Mouse (Mus musculus) regulatory T cell (primary cell): Measurements from ENCODE around the gene Myo1c.
"Not testable (repeated sequence)": the region's sequence is repeated elsewhere in the genome, so short reads cannot be mapped to it uniquely, and the experiment has no call there.

Experiments used
- in situ Hi-C: fragments of 300-600 bp; cut with MboI, MseI; formaldehyde crosslinking; loops from one replicate; pipeline ENCODE4 v1.15.1; 2025; ENCODE audit warnings: high pct_unique_total_duplicates

The Myo1c gene

DNA sequence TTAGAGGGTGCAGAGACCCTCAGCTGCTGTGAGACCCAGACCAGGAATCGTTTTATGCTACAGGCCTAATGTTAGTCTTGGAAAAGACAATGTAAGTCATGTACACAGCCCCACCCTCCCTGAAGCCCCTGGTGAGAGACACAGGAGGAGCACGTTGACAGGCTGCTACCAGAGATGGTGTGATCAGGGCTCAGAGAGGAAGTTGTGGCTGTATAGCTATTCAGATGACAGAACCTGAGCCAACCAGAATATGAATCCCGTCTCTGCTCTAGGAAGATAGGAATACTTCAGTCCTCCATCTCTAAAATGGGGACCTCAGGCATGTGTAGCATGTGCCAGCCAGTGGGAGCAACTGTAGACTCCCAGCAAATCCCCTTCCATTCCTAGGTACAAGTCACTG, 18.3 kb downstream of the Myo1c start:
- in situ Hi-C loops, result no loop called here

DNA sequence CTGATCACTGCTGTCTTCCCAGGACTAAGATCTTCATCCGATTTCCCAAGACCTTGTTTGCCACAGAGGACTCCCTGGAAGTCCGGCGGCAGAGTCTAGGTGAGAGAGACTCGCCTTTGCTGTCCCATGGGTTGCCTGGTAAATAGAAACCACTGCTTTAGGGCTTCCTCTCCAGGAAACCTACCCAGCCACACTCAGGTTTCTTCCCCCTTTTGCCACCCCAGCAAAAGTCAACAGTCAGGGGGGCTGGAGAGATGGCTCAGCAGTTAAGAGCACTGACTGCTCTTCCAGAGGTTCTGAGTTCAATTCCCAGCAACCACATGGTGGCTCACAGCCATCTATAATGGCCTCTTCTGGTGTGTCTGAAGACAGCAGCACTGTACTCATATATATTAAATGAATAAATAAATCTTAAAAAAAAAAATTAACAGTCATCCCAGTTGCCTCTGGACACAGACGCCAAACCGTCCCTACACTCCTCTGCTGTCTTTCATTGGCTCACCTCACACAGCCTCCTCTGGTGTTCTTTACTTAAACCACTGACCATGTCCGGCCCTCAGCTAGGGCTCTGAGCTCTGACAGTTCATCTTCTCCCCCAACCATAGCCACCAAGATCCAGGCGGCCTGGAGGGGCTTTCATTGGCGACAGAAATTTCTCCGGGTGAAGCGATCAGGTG, 19.0 kb downstream of the Myo1c start:
- in situ Hi-C loops, result no loop called here

DNA sequence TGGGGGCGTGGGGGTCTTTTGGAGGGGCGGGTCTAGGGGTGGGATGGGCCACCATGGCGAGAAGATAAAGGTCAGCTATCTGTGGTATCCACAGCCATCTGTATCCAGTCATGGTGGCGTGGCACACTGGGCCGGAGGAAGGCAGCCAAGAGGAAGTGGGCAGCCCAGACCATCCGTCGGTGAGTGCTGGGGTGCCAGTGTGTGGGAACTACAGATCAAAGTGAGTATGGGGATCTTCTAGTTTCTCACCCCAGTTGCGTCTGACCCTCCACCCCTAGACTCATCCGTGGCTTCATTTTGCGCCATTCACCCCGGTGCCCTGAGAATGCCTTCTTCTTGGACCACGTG, 19.5 kb downstream of the Myo1c start:
- in situ Hi-C loops, result loop anchor here (10.0 kb wide), 1 partner anchor 1155 kb away; no protein-coding TSS in a partner anchor

DNA sequence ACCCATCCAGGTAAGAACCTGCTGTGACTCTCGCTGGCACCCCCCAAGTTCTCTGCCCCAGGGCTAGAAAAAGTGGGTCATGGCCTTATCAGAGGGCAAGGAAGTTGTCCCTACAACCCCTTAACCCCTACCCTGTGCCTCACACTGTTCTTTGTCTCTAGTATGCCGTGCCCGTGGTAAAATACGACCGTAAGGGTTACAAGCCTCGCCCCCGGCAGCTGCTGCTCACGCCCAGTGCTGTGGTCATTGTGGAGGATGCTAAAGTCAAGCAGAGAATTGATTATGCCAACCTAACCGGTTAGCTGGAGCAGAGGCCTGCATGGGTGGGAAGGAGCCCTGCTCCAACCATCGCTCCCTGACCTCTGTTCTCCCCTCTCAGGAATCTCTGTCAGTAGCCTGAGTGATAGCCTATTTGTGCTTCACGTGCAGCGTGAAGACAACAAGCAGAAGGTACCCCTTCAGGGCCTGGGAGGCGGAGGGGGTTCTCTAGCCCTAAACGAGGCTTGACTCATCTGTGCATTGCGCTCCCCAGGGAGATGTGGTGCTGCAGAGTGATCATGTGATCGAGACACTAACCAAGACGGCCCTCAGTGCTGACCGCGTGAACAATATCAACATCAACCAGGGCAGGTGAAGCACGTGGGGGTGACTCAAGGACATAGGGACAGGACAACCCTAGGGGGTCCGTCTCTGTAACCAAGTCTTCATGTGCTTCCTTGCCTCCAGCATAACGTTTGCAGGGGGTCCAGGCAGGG, 21.3 kb downstream of the Myo1c start:
- in situ Hi-C loops, result loop anchor here (10.0 kb wide), 1 partner anchor 1157 kb away; no protein-coding TSS in a partner anchor

DNA sequence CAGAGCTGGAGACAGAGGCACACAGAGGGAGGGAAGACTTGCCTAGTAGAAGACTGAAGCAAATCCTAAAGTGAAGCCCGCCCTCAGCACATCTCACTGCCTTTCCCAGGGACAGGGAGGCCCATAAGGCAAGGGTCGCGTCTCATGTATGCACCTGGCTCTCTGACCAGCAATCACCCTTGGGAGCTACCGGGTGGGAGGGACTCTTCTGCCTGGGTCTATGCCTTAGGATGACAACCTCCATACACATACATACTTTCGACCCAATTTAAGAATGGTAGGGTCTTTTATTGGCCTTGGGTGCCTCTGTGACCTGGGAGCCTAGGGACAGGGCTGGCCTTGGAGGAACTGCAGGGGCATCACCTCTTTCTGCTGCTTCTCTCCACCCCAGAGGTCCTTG, 23.1 kb downstream of the Myo1c start:
- in situ Hi-C loops, result loop anchor here (10.0 kb wide), 1 partner anchor 1159 kb away; no protein-coding TSS in a partner anchor

DNA sequence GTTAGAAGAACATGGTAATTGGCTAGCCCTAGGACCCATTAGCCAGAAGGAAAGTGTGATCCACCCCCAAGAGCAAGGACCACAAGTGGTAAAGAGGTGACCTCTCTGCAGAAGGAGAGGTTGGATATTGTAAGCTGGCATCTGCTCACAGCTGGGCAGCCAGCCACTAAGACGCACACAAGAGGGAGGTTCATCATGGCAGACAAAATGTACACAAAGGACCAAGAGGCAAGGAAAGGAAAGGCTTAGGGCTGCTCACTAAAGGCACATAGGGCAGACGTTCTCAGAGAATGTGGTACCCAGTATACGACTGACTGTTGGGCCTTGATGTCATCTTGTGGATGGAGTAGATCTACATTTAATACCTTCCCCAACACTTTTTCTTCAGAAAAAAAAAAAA, 24.6 kb downstream of the Myo1c start:
- in situ Hi-C loops, result loop anchor here (10.0 kb wide), 1 partner anchor 1160 kb away; no protein-coding TSS in a partner anchor

DNA sequence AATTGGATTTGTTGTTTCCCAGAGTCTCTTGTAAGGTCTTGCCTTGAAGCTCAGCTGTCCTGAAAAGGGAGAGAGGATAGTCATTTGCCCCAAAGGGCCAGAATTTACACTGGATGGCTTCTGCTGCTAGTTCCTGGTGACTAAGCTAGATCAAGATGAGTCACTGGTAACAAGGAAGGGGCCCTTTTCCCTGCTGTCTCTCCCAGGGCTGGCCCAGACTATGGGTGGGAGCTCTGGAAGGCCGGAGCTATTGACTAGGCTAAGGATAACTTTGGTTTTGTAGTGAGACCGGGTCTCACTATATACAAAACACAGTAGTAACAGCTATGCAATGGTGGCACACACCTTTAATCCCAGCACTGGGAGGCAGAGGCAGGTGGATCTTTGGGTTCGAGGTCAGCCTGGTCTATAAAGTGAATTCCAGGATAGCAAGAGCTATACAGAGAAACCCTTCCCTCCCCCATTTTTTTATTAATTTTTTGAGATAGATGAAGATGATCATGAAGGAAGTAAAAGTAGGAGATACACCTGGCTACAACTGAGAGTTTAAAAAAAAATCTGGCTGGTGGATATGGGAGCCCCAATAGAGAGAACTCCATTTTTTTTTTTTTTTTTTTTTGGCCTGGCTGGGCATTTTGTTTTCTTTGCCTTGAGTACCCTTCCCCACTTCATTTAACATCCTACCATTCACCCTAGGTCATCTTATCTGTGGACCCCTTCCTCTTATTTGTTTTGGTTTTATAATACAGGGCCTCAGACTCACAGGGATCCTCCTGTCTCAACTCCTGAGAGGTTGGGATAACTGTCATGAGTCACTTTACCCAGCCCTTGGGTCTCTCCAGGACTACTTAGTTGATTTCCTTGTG, 27.8 kb downstream of the Myo1c start:
- in situ Hi-C loops, result loop anchor here (10.0 kb wide), 1 partner anchor 1163 kb away; no protein-coding TSS in a partner anchor

DNA sequence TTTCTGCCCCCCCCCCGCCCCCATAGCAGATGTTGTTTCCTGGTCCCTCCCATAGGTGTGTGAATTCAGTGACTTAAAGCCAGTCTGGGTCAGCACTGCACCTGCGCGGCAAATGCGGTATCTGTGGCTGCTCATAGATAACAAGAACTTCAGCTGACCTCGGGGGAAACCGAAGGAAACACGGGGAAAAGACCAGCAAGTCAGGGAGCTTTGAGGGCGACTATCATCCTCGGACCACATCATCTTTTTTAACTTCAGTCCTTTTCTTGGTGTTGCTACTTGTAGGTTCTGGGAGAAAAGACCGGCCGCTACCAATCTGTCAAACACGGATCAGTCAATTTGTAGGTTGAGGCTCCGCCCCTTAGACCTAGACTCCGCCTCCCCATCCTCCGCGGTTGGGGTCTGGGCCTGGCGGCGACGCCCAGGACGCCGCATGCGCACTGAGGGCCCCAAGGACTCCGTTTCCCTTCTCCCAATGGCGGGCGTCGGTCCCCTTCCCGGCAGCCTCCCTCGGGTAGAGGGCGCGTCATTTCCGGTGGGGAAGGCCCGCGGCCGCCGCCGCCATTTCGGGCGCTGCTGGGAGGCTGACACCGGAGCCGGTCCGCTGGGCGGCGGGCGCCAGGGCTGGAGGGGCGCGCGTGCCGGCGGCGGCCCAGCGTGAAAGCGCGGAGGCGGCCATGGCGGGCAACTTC, 28.6 kb downstream of the Myo1c start, which contains the start of gene Crk:
Gene Crk (plus strand): TSS at position 513 of the 692 bp plus-strand sequence.
- in situ Hi-C loops, result loop anchor here (10.0 kb wide), 1 partner anchor 1164 kb away; no protein-coding TSS in a partner anchor

DNA sequence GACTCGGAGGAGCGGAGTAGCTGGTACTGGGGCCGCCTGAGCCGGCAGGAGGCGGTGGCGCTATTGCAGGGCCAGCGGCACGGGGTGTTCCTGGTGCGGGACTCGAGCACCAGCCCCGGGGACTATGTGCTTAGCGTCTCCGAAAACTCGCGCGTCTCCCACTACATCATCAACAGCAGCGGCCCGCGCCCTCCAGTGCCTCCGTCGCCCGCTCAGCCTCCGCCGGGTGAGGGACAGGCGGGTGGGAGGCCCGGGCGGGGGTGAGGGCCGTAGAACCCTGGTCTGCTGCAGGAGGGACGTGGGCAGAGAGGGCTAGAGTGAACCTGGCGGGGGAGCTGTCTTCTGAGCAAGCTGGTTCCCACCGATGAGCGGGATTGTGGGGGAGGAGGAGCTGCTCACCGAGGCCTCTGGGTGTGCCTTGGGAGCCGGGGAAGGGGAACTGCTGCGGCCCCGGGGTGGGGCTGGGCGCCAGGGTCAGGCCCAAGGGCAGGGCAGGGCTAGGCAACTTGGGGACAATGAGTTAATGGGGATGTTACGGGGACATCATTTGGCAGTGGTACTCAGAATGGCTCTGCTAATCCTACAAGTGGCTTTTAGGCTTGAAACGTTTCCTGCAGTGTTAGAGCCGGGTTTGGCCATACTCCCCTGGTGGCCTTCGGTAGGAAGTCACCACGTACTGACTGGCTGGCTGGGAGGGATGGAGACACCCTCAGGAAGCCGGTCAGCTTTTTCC, 29.3 kb downstream of the Myo1c start:
- in situ Hi-C loops, result loop anchor here (10.0 kb wide), 1 partner anchor 1165 kb away; no protein-coding TSS in a partner anchor

DNA sequence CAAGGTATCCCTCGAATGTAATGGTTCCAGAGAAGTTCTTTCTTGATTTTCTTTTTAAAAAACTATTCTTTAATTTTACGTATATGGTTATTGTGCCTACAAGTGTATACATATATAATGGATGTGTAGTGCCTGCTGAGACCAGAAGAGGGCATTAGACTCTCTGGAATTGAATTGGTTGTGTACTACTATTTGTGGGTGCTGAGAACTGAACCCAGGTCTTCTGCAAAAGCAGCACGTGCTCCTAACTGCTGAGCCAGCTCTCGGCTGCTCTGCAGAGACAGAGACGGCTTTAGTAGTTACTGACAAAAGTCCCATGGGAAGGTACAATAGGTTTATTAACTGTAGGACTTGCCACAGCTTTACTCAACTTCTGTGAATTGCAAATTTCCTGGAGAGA, 34.2 kb downstream of the Myo1c start:
- in situ Hi-C loops, result no loop called here

DNA sequence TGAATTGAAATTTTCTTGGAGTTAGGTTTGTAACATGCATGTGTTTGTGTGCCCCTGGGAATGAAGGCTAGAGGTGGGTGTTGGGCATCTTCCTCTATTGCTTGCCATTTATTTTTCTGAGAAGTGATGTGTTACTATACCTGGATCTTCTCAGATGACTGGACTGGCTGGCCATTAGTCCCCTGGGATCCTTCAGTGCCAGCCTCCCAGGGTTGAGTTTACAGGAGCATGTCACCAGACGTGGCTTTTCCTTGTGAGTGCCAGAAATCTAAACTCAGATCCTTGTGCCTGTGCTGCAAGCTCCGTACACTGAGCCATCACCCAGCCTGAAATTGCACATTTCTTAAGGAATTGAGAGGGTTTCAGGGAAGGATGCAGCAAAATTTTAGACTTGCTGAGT, 34.7 kb downstream of the Myo1c start:
- in situ Hi-C loops, result no loop called here

DNA sequence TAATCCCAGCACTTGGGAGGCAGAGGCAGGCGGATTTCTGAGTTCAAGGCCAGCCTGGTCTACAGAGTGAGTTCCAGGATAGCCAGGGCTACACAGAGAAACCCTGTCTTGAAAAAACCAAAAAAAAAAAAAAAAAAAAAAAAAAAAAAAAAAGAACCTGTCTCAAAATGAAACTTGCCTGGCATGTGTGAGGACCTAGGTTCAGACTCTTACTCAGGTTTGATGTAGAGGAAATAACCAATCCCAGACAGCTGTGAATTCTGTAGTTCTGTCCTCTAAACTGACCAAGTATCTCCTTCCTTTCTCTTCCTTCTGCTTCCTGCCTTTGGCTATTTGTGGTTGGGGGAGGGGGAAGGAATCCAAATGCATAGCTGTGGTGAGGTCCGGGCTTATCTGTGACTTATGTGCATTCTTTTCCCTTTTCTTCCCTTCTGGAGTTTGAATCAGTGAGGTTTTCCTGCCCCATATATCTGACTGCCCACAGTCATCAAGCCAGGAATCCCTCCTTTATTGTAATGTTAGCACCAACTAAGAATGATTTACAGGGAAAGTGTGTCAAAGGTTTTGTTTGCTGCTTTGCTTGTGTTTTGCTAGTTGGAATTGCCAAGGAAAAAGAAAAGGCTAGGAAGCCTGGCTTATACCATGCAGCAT, 37.2 kb downstream of the Myo1c start:
- in situ Hi-C loops, result no loop called here

DNA sequence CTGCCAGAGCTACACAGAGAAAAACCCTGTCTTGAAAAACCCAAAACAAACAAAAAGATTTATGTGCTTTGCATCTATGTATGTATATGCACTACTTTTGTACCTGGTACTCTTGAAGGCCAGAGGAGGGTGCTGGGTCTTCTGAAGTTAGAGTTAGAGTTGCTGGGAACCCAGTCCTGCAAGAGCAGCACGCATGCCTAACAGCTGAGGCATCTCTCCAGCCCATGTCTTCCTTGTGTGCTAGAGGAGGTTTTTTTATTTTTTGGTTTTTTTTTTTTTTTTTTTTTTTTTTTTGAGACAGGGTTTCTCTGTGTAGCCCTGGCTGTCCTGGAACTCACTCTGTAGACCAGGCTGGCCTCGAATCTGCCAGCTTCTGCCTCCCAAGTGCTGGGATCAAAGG, 37.8 kb downstream of the Myo1c start:
- in situ Hi-C loops, result no loop called here

DNA sequence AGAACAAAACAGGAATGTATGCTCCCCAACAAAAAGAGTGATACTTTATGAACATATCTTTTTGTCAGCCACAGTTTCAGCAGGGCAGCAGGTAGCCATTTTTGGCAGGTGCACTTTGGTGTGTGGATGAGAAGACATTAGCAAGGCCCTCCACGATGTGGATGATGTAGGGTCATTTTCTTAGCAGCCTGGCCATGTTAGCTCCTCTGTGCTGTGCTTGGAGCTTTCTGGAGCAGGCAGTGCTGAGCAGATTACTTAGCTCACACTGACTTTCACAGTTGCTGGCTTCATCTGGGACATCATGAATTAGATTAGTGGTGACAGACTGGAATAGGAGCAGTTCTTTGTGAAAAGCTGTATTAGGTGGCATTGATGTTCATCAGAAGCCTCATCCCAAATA, 39.7 kb downstream of the Myo1c start:
- in situ Hi-C loops, result no loop called here

DNA sequence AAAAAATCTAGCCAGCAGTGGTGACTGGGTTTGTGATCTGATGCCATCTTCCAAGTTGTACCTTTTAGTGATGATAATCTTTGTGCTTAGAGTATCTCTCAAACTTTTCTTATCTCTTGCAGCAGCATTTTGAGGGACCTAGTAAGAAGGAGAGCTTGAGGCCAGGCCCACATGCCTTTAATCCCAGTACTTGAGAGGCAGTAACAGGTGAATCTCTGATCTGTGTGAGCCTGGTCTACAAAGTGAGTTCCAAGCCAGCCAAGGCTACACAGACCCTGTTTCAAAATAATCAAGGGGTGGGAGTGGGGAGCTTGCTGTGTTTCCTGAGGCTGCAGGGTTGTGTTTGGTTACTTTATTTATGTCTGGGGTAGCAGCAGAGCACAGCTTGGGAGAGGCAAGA, 40.7 kb downstream of the Myo1c start:
- in situ Hi-C loops, result no loop called here

DNA sequence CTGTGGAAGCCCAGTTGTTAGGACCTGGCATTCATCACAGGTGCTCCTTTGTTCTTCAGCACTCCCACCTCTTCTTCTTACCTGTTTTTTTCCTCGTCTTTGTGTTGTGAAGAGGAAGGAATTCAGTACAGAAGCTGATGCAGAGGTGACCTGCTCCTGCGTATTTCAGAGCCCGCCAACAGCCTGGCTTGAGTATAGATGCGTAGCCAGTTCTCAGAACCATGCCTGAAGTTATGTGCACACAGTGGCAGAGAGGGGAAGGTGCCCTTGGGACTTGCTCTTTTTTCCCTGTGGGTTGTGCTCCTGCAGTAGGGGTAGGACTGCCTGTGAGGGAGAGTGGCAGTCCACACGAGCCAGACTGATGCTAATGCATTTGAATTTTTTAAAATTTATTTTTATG, 43.3 kb downstream of the Myo1c start:
- in situ Hi-C loops, result no loop called here

DNA sequence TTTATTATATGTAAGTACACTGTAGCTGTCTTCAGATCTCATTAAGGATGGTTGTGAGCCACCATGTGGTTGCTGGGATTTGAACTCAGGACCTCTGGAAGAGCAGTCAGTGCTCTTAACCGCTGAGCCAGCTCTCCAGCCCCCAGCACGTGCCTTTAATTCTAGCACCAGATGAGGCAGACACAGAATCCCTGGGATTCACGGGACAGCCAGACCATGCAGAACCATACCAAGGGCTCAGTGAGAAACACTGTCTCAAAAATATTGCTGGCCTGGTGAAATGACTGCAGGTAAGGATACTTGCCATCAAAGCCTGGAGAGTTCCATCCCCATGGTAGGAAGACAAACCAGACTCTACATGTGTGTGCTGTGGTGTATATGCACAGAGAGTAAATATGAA, 47.2 kb downstream of the Myo1c start:
- in situ Hi-C loops, result not testable (repeated sequence)

DNA sequence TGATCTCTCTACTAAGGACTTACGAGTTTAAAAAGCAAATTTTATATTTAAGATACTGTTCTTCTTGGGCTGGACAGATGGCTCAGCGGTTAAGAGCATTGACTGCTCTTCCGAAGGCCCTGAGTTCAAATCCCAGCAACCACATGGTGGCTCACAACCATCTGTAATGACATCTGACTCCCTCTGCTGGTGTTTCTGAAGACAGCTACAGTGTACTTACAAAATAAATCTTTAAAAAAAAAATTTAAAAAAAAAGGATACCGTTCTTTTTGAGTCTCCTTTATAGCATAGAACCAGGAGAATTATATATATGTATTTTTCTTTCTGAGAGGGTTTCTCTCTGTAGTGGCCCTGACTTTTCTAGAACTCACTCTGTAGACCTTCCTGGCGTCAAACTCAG, 50.3 kb downstream of the Myo1c start:
- in situ Hi-C loops, result no loop called here

DNA sequence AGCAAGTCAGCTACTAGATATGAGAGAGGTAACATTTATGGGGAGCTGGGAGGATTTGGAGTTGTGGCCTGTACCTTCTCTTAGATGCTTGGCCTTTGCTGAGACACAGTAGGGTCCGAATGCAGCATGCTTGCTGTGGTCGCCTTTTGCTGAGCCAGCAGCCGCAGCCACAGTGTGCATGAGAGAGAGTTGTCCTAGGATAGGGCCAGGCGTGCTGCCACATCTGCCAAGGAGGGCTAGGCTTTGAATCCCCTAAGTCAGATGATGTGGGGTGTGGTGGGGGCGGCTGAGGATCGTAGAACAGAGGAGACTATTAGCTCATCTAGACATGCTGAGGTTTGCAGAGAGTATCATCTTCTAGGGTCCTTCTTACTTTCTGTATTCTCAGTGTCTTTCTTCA, 52.5 kb downstream of the Myo1c start:
- in situ Hi-C loops, result no loop called here

DNA sequence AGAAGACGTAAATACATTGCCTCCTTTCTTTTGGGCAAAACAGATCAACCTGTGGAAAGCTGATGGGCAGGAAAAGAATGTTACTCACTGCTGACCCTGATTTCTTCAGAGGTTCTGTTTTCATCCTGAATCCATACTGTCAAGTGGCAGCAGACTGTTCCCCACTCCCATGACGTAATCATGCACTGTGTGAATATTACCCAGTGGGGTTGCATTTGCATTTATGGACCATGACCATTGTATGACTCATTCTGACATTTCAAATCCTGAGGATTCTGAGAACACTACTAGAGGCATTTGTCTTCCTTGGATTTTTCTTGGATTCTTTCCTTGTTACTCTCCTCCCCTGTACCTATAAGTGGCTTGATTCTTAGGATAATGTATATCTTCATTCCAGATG, 53.4 kb downstream of the Myo1c start:
- in situ Hi-C loops, result no loop called here
